Mouse (Mus musculus) kidney, postnatal 0 days (tissue): ENCODE data around the gene Inpp5b. TPM values are rescaled to one million over a fixed set of nuclear protein-coding genes. Genes with fewer than 3 reads are reported as not detected.

Source experiments
- ATAC-seq: fragments of 200-750 bp; cut with Nextera tagmentation; replicated peaks from 2 replicates; pipeline ENCODE4 v1.8.0; 2017; ENCODE audit warnings: low read depth, moderate number of reproducible peaks, moderate TSS enrichment, moderate library complexity; ENCODE audit not compliant: low FRiP score
- DNase-seq: peaks from one replicate; pipeline ENCODE4 v3.0.0-alpha.2; 2016; ENCODE audit warnings: low spot score
- H3K27ac ChIP-seq: fragments of 300-500 bp; sonication (generic); 2 replicates; pipeline ENCODE4 v1.5.1; 2014; ENCODE audit warnings: mild to moderate bottlenecking
- H3K27me3 ChIP-seq: fragments of 300-500 bp; sonication (generic); 2 replicates; pipeline ENCODE4 v1.6.1; 2014; ENCODE audit warnings: low read length, mixed read lengths; ENCODE audit not compliant: insufficient read depth
- H3K36me3 ChIP-seq: fragments of 300-500 bp; sonication (generic); 2 replicates; pipeline ENCODE4 v1.6.1; 2014; ENCODE audit warnings: low read length, mixed read lengths; ENCODE audit not compliant: insufficient read depth
- H3K4me1 ChIP-seq: fragments of 300-500 bp; sonication (generic); replicated peaks from 2 replicates; pipeline ENCODE4 v1.6.1; 2014; ENCODE audit warnings: antibody characterized with exemption, low read length, mixed read lengths; ENCODE audit not compliant: insufficient read depth
- H3K4me2 ChIP-seq: fragments of 300-500 bp; sonication (generic); 2 replicates; pipeline ENCODE4 v1.6.1; 2014; ENCODE audit warnings: mild to moderate bottlenecking, low read length, moderate library complexity, mixed read lengths
- H3K4me3 ChIP-seq: fragments of 300-500 bp; sonication (generic); replicated peaks from 2 replicates; pipeline ENCODE4 v1.5.1; 2014; ENCODE audit warnings: low read depth, low read length
- H3K9ac ChIP-seq: fragments of 300-500 bp; sonication (generic); 2 replicates; pipeline ENCODE4 v1.6.1; 2014; ENCODE audit warnings: low read depth, low read length
- H3K9me3 ChIP-seq: fragments of 300-500 bp; sonication (generic); replicated peaks from 2 replicates; pipeline ENCODE4 v1.6.1; 2016; ENCODE audit warnings: low read length, inconsistent platforms, mixed read lengths
- CTCF ChIP-seq: IDR thresholded peaks from 2 replicates; pipeline ENCODE4 v1.5.1; 2016; ENCODE audit warnings: antibody characterized with exemption, low read depth, mild to moderate bottlenecking, moderate library complexity
- WGBS: fragments of 180-500 bp; shearing (Covaris S2); extraction: QIAGEN DNeasy Blood & Tissue Kit; methylation state at CpG from one replicate; pipeline ENCODE4 v1.1.7; 2014; 5-methylcytosine and 5-hydroxymethylcytosine counted together
- polyA plus RNA-seq: library from polyadenylated mRNA; unstranded; fragments of >200 nt; fragmentation: Nextera tagmentation; extraction: Ambion mirVana; gene quantifications from 2 replicates; pipeline ENCODE4 v1.2.1, GENCODE M21; 2015

Gene Inpp5b
- polyA plus RNA-seq, 1 experiment from 2014 or later: 21.8 TPM

- no peak for TF ChIP-seq CTCF
- Histone ChIP-seq H3K4me3 (no peak overlapping the region), H3K27ac (no peak overlapping the region), H3K9me3 (no peaks in the 10 kb centered on the region), H3K4me2 (no peak overlapping the region), H3K9ac (no peak overlapping the region), H3K36me3 (peaks cover 33% of the 10 kb centered on the region), H3K4me1 (no peaks in the 10 kb centered on the region), H3K27me3 (no peaks in the 10 kb centered on the region)
- DNase-seq: no peak
- no peak for ATAC-seq
- WGBS: 96% methylated on average over 21 of the region's 21 CpGs
Observed at GRCm38 (mm10) chr4:124825371-124825965, 83.8 kb downstream of the Inpp5b start.

DNA sequence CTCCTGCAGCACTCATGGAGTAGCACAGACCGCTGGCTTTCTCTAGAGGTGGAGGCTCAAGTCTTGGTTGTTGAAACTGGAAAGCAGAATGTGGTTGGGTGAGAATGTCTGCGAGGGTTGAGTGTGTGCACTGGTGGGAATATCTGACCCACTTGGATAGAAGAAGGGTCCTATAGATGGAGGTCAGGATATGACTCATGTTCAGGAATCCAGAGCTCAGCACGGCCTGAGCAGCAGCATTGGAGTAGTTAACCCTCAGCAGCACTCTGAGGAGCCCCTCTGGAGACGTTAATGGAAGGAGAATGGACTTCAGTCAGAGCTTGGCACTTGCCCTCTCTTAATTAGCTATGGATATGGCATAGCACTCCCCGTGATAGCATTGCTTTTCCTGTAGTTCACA lies 88.0 kb downstream of the Inpp5b start:
- H3K4me2 ChIP-seq: no peak overlapping the region
- H3K27ac ChIP-seq: no peak overlapping the region
- no peaks in the 10 kb centered on the region for H3K9me3 ChIP-seq
- no peaks in the 10 kb centered on the region for H3K4me1 ChIP-seq
- TF ChIP-seq CTCF: no peak
- no peak overlapping the region for H3K4me3 ChIP-seq
- DNase-seq: no peak
- no peak overlapping the region for H3K9ac ChIP-seq
- H3K36me3 ChIP-seq: peaks cover 25% of the 10 kb centered on the region
- no peaks in the 10 kb centered on the region for H3K27me3 ChIP-seq
- no peak for ATAC-seq
- 70% methylated on average over 5 of the region's 5 CpGs for WGBS

DNA sequence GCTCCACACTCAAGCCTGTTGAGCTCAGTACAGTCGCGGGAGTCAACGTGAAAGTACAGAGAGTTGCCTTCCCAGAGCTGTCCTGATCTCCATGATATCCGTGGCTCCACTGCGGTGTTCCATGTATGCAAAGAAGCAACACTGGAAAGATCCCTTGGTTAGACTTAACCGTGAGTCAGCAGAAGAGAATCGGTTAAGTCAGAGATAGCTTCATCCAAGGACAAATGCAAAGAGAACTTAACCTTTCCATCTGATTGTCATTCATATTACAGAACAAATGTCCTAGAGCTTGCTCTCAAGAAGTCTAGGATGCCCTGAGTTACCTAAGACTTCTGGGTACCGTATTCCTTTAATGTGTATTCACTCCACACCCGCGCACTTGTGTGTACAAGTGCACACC lies 91.1 kb downstream of the Inpp5b start:
- WGBS: 95% methylated on average over 10 of the region's 10 CpGs
- H3K4me2 ChIP-seq: no peak overlapping the region
- no peaks in the 10 kb centered on the region for H3K4me1 ChIP-seq
- TF ChIP-seq CTCF: no peak
- no peak for ATAC-seq
- no peak overlapping the region for H3K9ac ChIP-seq
- H3K4me3 ChIP-seq: no peak overlapping the region
- no peaks in the 10 kb centered on the region for H3K9me3 ChIP-seq
- DNase-seq: no peak
- no peak overlapping the region for H3K27ac ChIP-seq
- H3K36me3 ChIP-seq: peaks cover 24% of the 10 kb centered on the region
- H3K27me3 ChIP-seq: no peaks in the 10 kb centered on the region

- H3K36me3 ChIP-seq: peaks cover 33% of the 10 kb centered on the region; the same call in 1 of the 2 replicates
- 86% methylated on average over 14 of the region's 14 CpGs for WGBS
- no peak for TF ChIP-seq CTCF
Observed at GRCm38 (mm10) chr4:124838035-124838700, 96.5 kb downstream of the Inpp5b start.

GRCm38 (mm10) chr4:124840998-124841397 lies 99.3 kb downstream of the Inpp5b start:
- ATAC-seq (no peak), DNase-seq (no peak)

More at GRCm38 (mm10) chr4:124838035-124838700, 96.5 kb downstream of the Inpp5b start:
- no peaks in the 10 kb centered on the region for H3K27me3 ChIP-seq
- H3K27ac ChIP-seq: no peak overlapping the region
- H3K4me2 ChIP-seq: no peak overlapping the region
- H3K9ac ChIP-seq: no peak overlapping the region
- DNase-seq (no peak), ATAC-seq (no peak)
- no peaks in the 10 kb centered on the region for H3K4me1 ChIP-seq
- no peak overlapping the region for H3K4me3 ChIP-seq
- H3K9me3 ChIP-seq: no peaks in the 10 kb centered on the region

GRCm38 (mm10) chr4:124843493-124843892 lies 101.8 kb downstream of the Inpp5b start:
- Histone ChIP-seq H3K4me3 (no peak overlapping the region), H3K4me2 (no peak overlapping the region), H3K9me3 (no peaks in the 10 kb centered on the region), H3K36me3 (peaks cover 21% of the 10 kb centered on the region; the same call in 1 of the 2 replicates), H3K27ac (no peak overlapping the region), H3K27me3 (no peaks in the 10 kb centered on the region), H3K9ac (no peak overlapping the region), H3K4me1 (no peaks in the 10 kb centered on the region)
- DNase-seq: peak; percentile 48
- TF ChIP-seq CTCF: peak; percentile 71; the same call in 1 of the 2 replicates
- 45% methylated on average over 11 of the region's 11 CpGs for WGBS
- no peak; the same call in 1 of the 2 replicates for ATAC-seq

More at GRCm38 (mm10) chr4:124840998-124841397, 99.3 kb downstream of the Inpp5b start:
- H3K27ac ChIP-seq: no peak overlapping the region
- no peaks in the 10 kb centered on the region for H3K27me3 ChIP-seq
- WGBS: 94% methylated on average over 1 of the region's 1 CpGs
- H3K9ac ChIP-seq: no peak overlapping the region
- peak; percentile 32; the same call in 1 of the 2 replicates for TF ChIP-seq CTCF
- no peaks in the 10 kb centered on the region for H3K9me3 ChIP-seq
- peaks cover 35% of the 10 kb centered on the region; the same call in 1 of the 2 replicates for H3K36me3 ChIP-seq
- H3K4me3 ChIP-seq: no peak overlapping the region
- H3K4me1 ChIP-seq: no peaks in the 10 kb centered on the region
- no peak overlapping the region for H3K4me2 ChIP-seq
